Mouse (Mus musculus): ENCODE data around the gene Fam222a. TPM values are rescaled to one million over a fixed set of nuclear protein-coding genes. Genes with fewer than 3 reads are reported as not detected.
A peak's percentile ranks its signal among the peaks of the same experiment; 100 is the strongest.

The Fam222a gene
- polyA plus RNA-seq, 1 experiment from 2014 or later = 4.7 TPM

DNA sequence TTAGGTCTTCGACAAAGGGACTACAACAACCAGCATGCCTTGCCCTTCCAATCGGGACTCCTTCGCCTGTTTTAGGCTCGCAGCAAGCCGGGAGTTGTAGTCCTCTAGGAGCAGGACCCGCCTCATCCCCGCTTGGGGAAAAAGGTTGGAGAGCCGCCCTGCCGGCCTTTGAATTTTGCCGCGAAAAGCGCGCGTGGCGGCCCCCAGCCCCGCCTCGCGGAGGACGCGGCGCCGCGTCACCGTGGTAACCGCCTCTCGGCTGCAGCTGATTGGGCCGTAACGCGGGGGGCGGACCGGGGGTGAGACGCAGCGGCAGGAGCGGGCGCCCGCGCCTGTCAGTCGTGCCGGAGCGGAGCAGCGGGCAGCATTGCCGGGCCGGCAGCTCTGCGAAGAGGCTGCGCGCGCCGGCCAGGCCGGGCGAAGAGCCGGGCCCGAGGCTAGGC lies 720 bp upstream of the Fam222a start:
- under 1% methylated on average over 41 of the region's 52 CpGs for WGBS
- H3K27me3 ChIP-seq (replicated peaks; ENCODE audit: control insufficient read depth, insufficient read depth, low read length) = no peaks in the 10 kb centered on the region
- no peaks in the 10 kb centered on the region; the same call in 1 of the 2 replicates for H3K9me3 ChIP-seq (ENCODE audit: control insufficient read depth, low read length)
- ATAC-seq = peak; percentile 92
- H3K27ac ChIP-seq (ENCODE audit: low read depth, low read length) = peak overlapping the region; percentile 94
- H3K9ac ChIP-seq (ENCODE audit: low read depth, low read length) = peak overlapping the region; percentile 88
- H3K4me1 ChIP-seq (ENCODE audit: control insufficient read depth, insufficient read depth, low read depth, low read length) = peaks cover 29% of the 10 kb centered on the region
- peak overlapping the region; percentile 74 for H3K4me2 ChIP-seq (ENCODE audit: low read length)
- H3K4me3 ChIP-seq (ENCODE audit: low read length) = peak overlapping the region; percentile 95
- no peaks in the 10 kb centered on the region for H3K36me3 ChIP-seq (ENCODE audit: control insufficient read depth, insufficient read depth, low read length)

DNA sequence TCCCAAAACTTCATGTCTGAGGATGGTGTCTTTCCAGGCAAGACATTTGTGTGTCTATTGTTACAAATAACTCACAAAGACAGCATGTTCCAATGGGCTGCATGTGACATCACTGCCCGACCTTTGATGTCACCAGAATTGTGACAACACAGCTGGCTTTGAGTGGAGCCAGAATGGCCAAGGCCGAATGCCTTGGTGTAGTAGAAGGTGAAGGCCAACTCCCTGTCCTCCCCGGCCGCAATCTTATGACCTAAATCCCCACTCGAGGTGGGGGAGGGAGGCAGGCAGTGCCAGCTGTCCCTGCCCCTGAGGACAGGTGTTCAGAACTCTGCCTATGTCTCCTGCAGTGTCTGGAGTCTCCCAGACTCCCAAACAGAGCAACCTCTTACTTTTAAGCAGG lies 1.0 kb downstream of the Fam222a start:
- no peak for ATAC-seq
- no peaks in the 10 kb centered on the region; the same call in 1 of the 2 replicates for H3K9me3 ChIP-seq (ENCODE audit: control insufficient read depth, low read length)
- H3K9ac ChIP-seq (ENCODE audit: low read depth, low read length) = peak overlapping the region; percentile 88
- 25% methylated on average over 5 of the region's 5 CpGs for WGBS
- H3K4me2 ChIP-seq (ENCODE audit: low read length) = peak overlapping the region; percentile 74
- H3K27me3 ChIP-seq (replicated peaks; ENCODE audit: control insufficient read depth, insufficient read depth, low read length) = no peaks in the 10 kb centered on the region
- no peak overlapping the region for H3K27ac ChIP-seq (ENCODE audit: low read depth, low read length)
- H3K4me1 ChIP-seq (ENCODE audit: control insufficient read depth, insufficient read depth, low read depth, low read length) = peaks cover 46% of the 10 kb centered on the region
- H3K36me3 ChIP-seq (ENCODE audit: control insufficient read depth, insufficient read depth, low read length) = no peaks in the 10 kb centered on the region
- peak overlapping the region; percentile 95 for H3K4me3 ChIP-seq (ENCODE audit: low read length)

DNA sequence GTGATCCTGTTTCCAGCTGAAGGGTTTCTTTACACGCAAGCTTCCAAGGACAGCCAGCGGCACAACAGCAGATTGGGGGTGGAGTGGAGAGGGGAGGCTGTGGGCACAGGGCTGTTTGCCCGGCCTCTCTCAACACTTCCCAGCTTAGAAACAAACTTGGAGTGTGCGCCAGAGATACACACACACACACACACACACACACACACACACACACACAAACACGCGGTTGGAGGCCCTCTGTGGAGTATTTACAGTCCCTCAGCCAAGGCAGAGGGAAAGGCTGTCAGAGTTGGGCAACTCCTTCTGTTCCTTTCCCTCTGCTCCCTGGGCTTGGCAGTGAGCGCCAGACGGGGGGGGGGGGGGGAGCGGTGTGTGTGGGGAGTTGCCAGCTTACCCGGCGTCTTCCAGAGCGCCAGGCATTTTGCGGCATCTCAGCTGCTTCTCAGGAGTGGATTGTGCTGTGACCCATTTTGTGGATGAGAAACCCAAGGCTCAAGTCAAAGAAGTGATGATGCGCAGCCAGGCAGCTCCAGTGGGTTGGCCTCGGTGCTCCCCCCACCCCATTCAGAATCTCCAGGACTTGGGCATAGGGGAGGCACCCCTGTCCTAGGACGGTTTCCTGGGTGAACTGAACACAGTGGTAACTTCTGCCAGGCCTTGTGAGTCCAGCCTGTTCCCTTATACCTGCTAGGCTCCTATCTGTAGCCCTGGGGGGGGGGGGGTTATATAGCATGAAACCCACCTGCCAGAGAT lies 2.3 kb downstream of the Fam222a start:
- Histone ChIP-seq H3K36me3 (ENCODE audit: control insufficient read depth, insufficient read depth, low read length) (no peaks in the 10 kb centered on the region), H3K4me3 (ENCODE audit: low read length) (peak overlapping the region; percentile 95), H3K4me1 (ENCODE audit: control insufficient read depth, insufficient read depth, low read depth, low read length) (peaks cover 59% of the 10 kb centered on the region), H3K9me3 (ENCODE audit: control insufficient read depth, low read length) (no peaks in the 10 kb centered on the region), H3K27me3 (replicated peaks; ENCODE audit: control insufficient read depth, insufficient read depth, low read length) (no peaks in the 10 kb centered on the region), H3K4me2 (ENCODE audit: low read length) (peak overlapping the region; percentile 74), H3K27ac (ENCODE audit: low read depth, low read length) (no peak overlapping the region), H3K9ac (ENCODE audit: low read depth, low read length) (peak overlapping the region; percentile 54)
- 14% methylated on average over 13 of the region's 16 CpGs for WGBS
- ATAC-seq = peak; percentile 1; the same call in 1 of the 2 replicates

DNA sequence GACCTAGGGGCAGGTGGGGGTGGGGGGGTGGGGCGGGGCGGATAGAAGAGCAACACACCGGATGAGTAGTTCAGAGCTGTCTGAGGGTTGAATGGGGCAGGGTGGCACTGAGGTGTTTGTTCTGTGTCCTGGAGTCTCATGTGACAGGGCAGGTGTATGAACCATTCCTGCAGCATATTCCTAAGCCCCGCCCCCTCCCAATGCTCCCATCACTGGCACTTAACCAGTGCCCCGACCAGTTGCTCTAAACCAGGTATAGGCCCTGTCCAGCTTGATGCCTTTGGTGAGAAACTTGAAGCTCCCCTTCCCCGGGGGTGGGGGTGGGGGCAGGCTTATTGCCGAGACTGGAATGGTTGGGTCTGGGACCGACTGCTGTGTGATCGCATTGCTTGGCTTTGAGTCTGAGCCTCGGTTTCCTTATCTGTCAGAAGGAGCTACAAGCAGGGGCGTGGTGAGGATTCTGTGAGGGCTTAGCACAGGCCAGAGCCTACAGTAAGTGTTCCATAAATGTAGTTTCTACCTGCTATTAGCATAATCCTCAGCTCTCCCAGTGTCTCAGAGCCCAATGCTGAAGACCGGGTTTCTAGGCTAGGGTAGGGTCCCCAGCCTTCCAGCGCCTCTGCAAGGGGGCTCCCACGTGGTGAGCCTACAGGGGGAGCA lies 3.1 kb downstream of the Fam222a start:
- Histone ChIP-seq H3K27me3 (replicated peaks; ENCODE audit: control insufficient read depth, insufficient read depth, low read length) (no peaks in the 10 kb centered on the region), H3K9me3 (ENCODE audit: control insufficient read depth, low read length) (no peaks in the 10 kb centered on the region), H3K4me1 (ENCODE audit: control insufficient read depth, insufficient read depth, low read depth, low read length) (peaks cover 67% of the 10 kb centered on the region), H3K4me2 (ENCODE audit: low read length) (peak overlapping the region; percentile 74), H3K4me3 (ENCODE audit: low read length) (peak overlapping the region; percentile 57), H3K9ac (ENCODE audit: low read depth, low read length) (peak overlapping the region; percentile 70), H3K36me3 (ENCODE audit: control insufficient read depth, insufficient read depth, low read length) (no peaks in the 10 kb centered on the region), H3K27ac (ENCODE audit: low read depth, low read length) (peak overlapping the region; percentile 83)
- whole genome bisulfite sequencing = 6% methylated on average over 14 of the region's 14 CpGs
- ATAC-seq = no peak

DNA sequence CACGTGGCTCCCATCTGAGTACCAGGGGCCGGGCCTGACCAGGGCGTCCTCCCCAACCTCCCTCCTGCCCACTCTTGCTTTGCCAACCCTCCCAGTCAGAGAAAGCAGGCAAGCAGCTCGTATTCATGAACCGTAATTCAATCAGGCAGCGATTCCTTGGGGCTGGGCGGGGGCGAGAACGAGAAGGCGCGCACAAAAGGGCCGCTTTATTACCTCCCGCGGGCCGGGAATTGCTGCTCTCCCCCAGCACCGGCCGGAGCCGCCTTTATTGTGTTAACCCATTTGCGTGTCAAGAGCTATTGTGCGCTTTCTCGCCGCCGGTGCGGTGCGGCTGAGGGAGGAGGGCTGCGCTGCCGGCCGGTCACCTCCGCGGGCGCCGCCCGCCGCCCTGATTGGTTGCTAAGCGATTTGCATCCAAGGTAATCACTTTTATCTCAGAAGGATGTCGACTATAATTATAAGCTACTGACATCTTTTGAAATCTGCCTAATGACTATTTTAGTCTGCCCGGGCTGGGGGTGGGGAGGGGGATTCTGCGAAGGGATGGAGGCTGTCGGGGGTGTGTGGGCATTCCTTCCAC lies 3.7 kb downstream of the Fam222a start:
- WGBS = under 1% methylated on average over 39 of the region's 39 CpGs
- Histone ChIP-seq H3K27me3 (replicated peaks; ENCODE audit: control insufficient read depth, insufficient read depth, low read length) (no peaks in the 10 kb centered on the region), H3K36me3 (ENCODE audit: control insufficient read depth, insufficient read depth, low read length) (no peaks in the 10 kb centered on the region), H3K9ac (ENCODE audit: low read depth, low read length) (peak overlapping the region; percentile 70), H3K4me2 (ENCODE audit: low read length) (peak overlapping the region; percentile 74), H3K4me3 (ENCODE audit: low read length) (peak overlapping the region; percentile 57), H3K27ac (ENCODE audit: low read depth, low read length) (peak overlapping the region; percentile 83), H3K9me3 (ENCODE audit: control insufficient read depth, low read length) (no peaks in the 10 kb centered on the region), H3K4me1 (ENCODE audit: control insufficient read depth, insufficient read depth, low read depth, low read length) (peaks cover 71% of the 10 kb centered on the region)
- 0 out of 2 replicates have a peak, but pooled peaks have one; percentile 8 for ATAC-seq

DNA sequence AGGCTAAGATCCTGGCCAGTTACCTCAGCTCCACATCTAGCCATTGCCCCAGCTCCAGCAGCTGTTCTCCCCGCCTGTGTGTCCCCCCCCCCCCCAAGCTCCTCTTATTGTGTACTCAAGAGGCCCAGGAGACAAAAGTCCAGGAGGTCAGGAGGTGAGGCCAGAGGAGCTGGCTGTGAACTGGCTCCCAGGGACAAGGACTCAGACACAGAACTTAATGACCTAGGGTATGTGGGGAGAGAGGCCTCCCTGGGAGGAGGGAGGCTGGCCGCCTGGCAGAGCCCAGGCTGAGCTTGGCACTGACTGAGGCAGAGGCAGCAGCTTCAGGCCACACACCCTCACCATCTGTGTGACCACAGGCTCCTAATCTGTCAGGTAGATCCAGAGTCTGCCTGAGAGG lies 5.2 kb downstream of the Fam222a start:
- no peak overlapping the region for H3K4me3 ChIP-seq (ENCODE audit: low read length)
- no peak overlapping the region for H3K27ac ChIP-seq (ENCODE audit: low read depth, low read length)
- H3K27me3 ChIP-seq (replicated peaks; ENCODE audit: control insufficient read depth, insufficient read depth, low read length) = no peaks in the 10 kb centered on the region
- H3K9ac ChIP-seq (ENCODE audit: low read depth, low read length) = no peak overlapping the region
- peaks cover 79% of the 10 kb centered on the region for H3K4me1 ChIP-seq (ENCODE audit: control insufficient read depth, insufficient read depth, low read depth, low read length)
- peak overlapping the region; percentile 13; the same call in 1 of the 2 replicates for H3K4me2 ChIP-seq (ENCODE audit: low read length)
- WGBS = 25% methylated on average over 2 of the region's 2 CpGs
- no peaks in the 10 kb centered on the region for H3K9me3 ChIP-seq (ENCODE audit: control insufficient read depth, low read length)
- no peak for ATAC-seq
- no peaks in the 10 kb centered on the region for H3K36me3 ChIP-seq (ENCODE audit: control insufficient read depth, insufficient read depth, low read length)

DNA sequence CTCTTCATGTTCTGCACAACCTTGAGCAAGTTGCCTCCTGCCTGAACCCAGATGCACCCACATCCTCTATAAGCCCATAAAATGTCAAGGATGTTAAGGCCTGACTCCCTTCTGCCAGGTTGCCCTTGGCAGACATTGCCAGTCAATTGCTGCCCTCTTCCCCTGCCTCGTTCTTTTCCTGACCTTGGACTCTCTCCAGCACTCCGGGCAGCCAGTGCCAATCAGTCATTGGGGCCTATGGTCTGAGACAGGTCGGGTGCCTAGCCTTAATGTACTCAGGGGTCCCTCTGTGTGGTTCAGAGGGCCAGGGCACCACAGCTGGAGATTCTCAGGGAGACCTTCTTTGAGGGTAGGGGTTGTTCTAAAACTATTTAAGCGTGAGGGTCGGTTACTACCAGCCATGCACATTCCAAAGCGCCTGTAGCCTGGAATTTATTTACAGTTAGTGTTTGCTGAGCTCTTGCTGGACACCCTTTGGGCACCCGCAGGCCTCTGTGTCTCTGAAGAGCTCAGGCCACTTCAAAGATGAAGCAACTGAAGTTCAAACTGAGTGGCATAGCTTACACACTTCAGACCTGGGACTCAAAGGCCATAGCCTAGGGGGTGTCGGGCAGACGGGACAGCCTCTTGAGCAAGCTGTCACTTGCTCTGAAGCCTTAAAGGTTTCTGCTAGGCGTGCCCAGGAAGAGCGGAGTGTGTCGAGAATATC lies 6.3 kb downstream of the Fam222a start:
- Histone ChIP-seq H3K36me3 (ENCODE audit: control insufficient read depth, insufficient read depth, low read length) (no peaks in the 10 kb centered on the region), H3K27ac (ENCODE audit: low read depth, low read length) (no peak overlapping the region), H3K9ac (ENCODE audit: low read depth, low read length) (no peak overlapping the region), H3K4me3 (ENCODE audit: low read length) (no peak overlapping the region), H3K4me1 (ENCODE audit: control insufficient read depth, insufficient read depth, low read depth, low read length) (peaks cover 82% of the 10 kb centered on the region), H3K27me3 (replicated peaks; ENCODE audit: control insufficient read depth, insufficient read depth, low read length) (no peaks in the 10 kb centered on the region), H3K9me3 (ENCODE audit: control insufficient read depth, low read length) (no peaks in the 10 kb centered on the region), H3K4me2 (ENCODE audit: low read length) (no peak overlapping the region; the same call in 1 of the 2 replicates)
- no peak for ATAC-seq
- 62% methylated on average over 12 of the region's 12 CpGs for WGBS

DNA sequence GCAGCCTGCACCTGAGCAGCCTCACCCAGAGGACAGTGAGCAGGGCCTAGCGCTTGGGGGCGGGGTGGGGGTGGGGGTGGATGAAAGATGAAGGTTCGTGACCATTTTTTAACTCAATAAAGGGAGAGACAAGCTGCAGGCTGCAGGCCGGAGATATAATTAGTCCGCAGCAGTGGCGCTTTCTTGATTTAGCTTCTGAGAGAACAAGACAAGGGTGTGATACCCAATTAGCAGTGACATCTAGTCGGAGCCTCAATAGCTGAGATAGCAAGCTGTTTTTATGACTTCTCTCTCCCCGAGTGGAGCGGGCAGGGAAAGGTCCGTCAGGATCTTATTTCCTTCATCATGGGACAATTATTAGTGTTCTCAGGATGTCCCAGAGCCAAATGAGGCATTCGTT lies 7.2 kb downstream of the Fam222a start:
- H3K27ac ChIP-seq (ENCODE audit: low read depth, low read length) = peak overlapping the region; percentile 40; the same call in 1 of the 2 replicates
- H3K9ac ChIP-seq (ENCODE audit: low read depth, low read length) = peak overlapping the region; percentile 41
- peaks cover 75% of the 10 kb centered on the region for H3K4me1 ChIP-seq (ENCODE audit: control insufficient read depth, insufficient read depth, low read depth, low read length)
- no peaks in the 10 kb centered on the region for H3K9me3 ChIP-seq (ENCODE audit: control insufficient read depth, low read length)
- H3K36me3 ChIP-seq (ENCODE audit: control insufficient read depth, insufficient read depth, low read length) = no peaks in the 10 kb centered on the region
- no peak for ATAC-seq
- no peaks in the 10 kb centered on the region for H3K27me3 ChIP-seq (replicated peaks; ENCODE audit: control insufficient read depth, insufficient read depth, low read length)
- H3K4me3 ChIP-seq (ENCODE audit: low read length) = no peak overlapping the region
- peak overlapping the region; percentile 37 for H3K4me2 ChIP-seq (ENCODE audit: low read length)
- WGBS = 33% methylated on average over 11 of the region's 11 CpGs
